Mouse (Mus musculus): Measurements from ENCODE around the gene Fbxw7.

The Fbxw7 gene

DNA sequence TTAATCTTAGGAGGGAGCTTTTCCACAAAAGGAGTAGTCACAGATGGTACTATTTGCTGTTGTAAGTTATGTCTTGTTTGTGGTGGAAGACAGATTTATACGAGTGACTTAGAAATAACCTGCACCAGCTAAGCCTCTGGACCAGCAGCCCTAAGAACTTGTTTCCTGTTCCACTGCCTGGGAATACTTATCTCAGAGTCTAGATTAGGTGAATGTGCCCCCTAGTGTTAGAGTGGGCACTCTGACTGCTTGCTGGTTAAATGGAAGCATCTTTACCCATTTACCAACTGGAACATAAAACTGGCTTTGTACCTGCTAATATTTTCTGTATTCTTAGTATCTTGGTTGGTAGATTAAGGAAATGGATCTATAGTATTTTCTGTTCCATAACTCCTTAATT lies 74.6 kb downstream of the Fbxw7 start:
- DNase-seq (ENCODE audit: low spot score) = peak; percentile 62

DNA sequence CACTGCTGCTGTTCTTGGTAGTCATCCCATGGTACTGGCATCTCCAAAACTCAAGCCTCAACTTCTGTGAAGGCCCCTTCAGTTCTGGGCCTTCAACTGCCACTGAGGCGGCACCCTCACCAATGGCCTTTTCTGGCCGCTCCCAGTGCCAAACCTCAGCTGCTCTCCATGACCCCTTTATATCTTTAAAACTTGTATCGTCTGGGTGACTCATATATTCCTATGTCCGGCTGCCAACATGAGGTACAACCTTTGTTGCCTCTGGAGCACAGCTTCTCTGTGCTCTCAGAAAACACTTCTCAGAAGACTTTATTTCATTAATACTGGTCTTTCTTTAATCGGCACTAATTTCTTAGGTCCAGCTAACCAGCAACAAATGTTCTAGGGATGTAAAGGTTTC lies 75.9 kb downstream of the Fbxw7 start:
- DNase-seq (ENCODE audit: low spot score) = no peak

GRCm38 (mm10) chr3:84897952-84898351 lies 82.9 kb downstream of the Fbxw7 start:
- DNase-seq (ENCODE audit: low spot score) = no peak

DNA sequence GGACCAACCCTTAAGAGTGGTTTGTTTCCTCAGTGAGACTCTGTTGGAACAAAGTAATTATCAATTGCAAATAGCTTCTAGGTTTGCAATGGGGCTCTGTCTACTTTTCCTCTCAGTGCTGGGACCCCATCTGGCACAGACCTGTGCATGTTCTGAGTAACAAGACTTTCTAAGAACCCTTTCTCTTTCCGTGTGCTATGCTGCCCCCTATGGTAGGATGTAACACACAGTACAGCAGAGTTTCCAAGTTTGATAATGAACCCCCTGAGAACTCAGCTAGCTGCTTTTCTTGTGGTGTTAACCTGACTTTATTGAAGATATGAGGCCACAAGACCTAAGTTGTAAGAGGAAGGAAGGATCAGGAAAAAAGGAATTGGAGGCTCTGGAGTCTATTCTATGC lies 91.5 kb downstream of the Fbxw7 start:
- DNase-seq (ENCODE audit: low spot score) = peak; percentile 77

DNA sequence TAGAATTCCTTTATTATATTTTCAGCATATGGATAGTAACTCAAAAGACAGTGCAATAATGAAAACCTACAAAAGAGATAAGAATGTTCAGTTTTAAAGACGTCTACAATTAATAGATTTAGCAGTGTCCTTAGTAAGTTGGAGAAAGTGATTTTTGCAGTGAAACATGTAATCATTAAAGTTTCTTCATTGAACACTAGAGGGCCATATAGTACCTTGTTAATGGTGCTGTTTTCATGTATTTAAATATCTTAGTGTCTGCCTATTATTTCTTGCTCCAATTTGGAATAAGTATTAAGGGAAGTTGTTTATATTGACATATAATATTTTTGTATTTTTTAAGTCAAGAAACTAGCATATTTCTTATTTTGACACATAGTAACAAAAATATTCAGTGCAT lies 99.2 kb downstream of the Fbxw7 start:
- no peak for DNase-seq (ENCODE audit: low spot score)

DNA sequence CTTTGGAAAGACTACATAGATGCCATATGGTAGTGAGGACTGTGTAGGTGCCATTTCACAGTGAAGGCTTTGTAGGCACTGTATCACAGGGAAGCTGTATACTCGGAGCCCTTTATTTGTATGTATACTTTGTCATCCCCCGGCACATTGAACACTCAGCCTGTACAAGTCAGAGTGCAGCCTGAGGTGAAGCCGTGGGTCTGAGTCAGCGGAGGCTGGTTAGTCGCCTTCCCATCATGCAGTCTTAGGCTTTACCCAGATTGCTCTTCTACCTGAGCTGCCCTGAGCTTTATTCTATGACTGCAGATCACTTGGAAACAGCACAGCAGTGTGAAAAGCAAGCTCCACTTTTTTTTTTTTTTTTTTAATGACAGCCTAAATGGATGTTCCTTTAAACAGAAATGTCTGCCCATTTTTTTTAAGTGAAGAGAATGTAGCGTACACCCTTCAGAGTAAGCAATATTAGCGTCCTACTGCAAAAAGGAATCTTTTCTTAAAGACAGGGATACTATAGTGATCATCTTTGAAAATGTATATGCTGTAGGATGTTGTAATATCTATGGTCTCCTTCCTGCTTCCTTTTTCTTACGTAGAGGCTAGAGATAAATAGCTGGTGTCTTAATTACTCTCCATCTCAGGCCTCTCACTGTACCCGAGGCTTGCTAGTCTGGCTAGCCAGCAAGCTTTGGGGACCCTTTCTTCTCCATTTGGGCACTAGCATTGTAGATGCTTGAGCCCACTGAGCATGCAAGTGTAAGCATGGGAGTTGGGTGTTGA lies 103.0 kb downstream of the Fbxw7 start:
- no peak for DNase-seq (ENCODE audit: low spot score)

DNA sequence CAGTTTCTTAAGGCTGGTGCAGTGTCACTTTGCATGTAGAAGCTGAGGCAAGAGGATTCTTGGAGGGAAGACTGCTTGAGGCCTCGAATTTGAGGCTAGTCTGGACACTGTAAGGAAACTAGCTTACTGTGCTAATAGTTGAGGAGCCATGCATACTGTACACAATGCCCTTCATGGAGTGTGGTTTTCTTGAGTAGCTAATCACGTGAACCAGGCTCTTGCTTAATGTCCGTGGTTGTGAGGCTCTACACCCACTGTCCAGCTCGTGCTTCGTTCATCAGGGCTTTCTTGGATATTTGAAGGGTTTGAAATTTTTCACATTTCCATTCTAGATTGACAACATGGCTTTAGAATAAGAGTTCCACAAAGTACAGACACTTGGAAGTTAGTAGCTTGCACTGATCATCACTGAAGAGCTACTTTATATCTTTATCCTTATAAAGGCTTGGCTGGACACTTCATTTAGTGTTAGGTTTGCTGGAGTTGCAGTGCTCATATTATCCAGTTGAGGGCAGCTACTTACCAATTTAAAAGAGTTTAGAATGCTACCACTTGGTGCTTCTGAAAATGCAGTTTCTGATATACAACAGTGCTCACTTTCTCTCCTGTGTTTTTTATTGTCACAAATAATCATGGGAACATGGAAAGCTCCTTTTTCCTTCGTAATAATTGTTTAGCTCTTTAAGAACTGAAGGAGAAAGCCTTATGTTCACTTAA lies 106.8 kb downstream of the Fbxw7 start:
- DNase-seq (ENCODE audit: low spot score) = peak; percentile 58

DNA sequence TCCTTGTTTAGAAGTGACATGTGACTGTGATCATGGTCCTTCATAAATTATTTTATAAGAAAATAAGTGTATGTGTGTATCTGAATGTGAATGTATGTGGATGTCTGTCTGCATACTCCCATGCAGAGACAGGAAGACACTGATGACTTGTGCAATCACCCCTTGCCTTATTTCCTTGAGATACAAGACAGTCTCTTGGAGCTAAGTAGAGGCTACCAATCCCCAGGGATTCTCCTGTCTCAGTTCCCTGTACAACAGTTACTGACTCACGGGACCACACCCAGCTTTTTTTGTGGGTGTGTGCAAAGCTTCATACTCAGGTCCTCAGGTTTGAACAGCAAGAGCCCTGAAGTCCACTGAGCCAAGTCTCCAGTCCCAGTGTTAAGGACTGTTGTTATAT lies 108.2 kb downstream of the Fbxw7 start:
- no peak for DNase-seq (ENCODE audit: low spot score)

DNA sequence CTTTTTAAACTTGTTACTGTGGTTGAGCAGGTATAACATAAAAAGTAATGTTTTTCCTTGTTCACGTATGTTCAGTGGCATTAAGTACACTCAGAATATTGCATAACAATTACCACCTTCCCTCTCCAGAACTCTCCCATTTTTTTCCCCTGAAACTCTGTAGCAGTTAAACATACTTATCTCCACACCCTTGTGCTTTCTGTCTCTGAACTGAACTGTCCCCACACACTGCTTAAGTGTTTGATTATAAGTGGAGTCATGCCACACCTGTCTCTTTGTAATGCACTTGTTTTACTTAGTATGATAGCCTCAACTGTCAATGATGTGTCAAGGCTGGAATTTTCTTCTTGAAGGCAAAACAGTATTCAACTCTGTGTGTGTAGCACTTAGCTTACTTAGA lies 108.6 kb downstream of the Fbxw7 start:
- no peak for DNase-seq (ENCODE audit: low spot score)

DNA sequence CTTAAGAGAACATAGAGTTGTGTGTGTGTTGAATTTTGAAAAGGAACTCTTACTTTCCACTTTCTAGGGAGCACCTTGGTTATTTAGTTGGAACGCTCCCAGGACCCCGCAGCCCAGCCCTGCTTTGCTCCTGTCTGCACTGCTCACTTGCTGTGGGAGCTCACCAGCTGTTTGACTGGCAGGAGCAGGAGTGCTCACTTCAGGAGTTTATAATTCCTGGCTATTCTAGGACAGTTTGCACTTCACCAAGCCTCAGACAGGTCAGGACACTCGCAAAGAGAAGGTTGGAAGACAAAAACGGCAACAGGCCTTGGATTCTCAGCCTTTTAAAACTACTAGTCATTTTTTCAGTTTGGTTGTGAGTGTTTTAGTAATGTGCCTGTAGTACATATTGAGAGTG lies 110.2 kb downstream of the Fbxw7 start:
- no peak for DNase-seq (ENCODE audit: low spot score)

- no peak for DNase-seq (ENCODE audit: low spot score)
Measured at GRCm38 (mm10) chr3:84926140-84926539, 111.1 kb downstream of the Fbxw7 start.

GRCm38 (mm10) chr3:84927168-84927794 lies 112.2 kb downstream of the Fbxw7 start:
- DNase-seq (ENCODE audit: low spot score) = no peak

- DNase-seq (ENCODE audit: low spot score) = no peak
Measured at GRCm38 (mm10) chr3:84927901-84928300, 112.8 kb downstream of the Fbxw7 start.

- DNase-seq (ENCODE audit: low spot score) = no peak
Measured at GRCm38 (mm10) chr3:84929171-84929570, 114.1 kb downstream of the Fbxw7 start.

- no peak for DNase-seq (ENCODE audit: low spot score)
Measured at GRCm38 (mm10) chr3:84930683-84931082, 115.6 kb downstream of the Fbxw7 start.

DNA sequence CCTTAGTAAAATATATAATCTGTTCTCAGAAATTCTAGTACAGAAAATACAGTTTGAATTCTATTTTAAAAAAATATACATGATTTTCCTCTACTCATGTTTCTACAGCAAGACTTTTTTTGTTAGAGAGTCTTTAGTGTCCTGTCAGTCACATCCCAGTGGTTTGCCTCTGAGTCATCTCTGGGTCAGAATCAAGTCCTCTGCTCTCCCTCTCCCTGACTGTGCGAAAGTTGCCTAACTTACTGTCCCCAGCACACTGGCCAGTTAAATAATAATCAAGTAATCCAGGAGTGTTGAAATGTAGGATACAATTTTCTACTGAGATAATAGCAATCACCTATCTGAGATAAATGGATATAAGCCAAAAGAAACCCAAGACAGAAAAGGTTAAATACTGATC lies 120.7 kb downstream of the Fbxw7 start:
- no peak for DNase-seq (ENCODE audit: low spot score)

DNA sequence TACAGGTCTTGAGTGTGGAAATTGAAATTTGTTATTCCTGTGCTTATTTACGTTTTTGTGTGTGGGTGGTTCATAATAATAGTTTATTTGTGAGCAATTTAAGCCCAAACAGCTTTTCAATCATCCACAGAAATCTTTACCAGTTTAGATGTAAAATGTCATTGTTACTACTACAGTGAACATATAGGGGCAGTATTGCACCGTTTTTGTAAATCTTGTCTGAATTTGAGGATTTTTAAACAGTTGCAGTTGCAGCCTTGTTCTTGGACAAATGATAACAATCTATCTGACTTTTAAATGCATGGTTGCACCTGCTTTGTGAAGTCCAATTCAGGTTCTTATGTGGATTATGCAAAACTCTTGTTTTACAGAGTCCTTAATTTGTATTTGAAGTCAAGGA lies 121.2 kb downstream of the Fbxw7 start:
- DNase-seq (ENCODE audit: low spot score) = peak; percentile 8

GRCm38 (mm10) chr3:84936956-84937355 lies 121.9 kb downstream of the Fbxw7 start:
- no peak for DNase-seq (ENCODE audit: low spot score)

GRCm38 (mm10) chr3:84937360-84938355 lies 122.6 kb downstream of the Fbxw7 start:
- peak; percentile 47 for DNase-seq (ENCODE audit: low spot score)

DNA sequence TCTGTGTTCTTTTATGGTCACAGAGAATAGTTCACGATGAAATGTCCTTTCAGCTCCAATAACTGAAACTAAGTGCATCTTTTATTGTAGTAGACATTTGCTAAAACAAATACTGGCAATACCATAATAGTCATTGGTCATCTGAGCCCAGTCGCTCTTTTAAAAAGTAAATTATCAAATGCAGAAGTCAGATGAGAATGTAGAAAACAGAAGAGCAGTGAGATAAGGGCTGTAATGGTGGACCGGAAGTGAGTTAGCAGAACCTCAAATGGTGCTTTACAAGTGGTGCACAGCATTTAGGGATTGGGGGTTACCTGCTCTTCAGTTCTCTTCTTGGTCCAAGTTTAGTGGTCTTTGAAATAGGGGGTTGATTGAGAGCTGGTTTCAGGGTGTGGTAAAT lies 129.9 kb downstream of the Fbxw7 start:
- no peak for DNase-seq (ENCODE audit: low spot score)

DNA sequence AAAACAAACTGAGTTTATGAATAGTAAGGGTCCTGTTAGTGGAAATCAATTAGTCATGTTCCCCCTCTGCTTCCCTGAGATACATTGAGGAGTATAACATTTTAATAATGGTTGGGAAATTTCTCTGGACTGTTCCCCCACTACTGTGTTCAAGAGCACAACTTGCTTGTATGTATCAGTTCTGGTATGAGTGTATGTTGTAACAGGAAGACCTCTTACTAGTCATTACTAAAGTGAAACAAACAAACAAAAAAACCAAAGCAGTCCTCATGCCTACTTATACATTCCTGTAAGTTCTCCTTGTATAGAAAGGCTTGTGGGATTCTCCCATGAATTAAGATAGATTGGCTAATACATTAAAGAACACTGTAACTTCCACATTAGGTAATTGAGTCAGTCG lies 131.3 kb downstream of the Fbxw7 start:
- DNase-seq (ENCODE audit: low spot score) = no peak

DNA sequence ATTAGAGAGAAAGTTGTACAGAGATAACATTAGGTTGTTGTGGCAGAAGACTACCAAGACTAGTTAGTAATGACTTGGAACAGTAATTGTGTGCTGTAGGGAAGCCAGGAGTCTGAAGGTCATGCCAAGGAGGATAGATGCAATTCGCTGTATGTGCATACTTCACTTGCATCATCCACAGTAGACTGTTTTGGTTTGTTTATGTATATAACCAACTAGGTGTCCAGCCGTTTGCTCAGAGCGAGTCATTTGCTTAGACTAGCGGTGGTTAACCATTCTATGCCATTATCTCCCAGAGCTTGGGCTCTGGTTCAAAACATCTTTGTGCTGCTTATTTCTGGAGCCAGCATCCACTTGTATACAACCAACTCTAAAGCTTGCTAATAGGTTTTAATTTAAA lies 134.3 kb downstream of the Fbxw7 start:
- no peak for DNase-seq (ENCODE audit: low spot score)
